Mouse (Mus musculus) T-helper 2 cell (primary cell): ENCODE data around the gene Gpr83.
"Not testable (repeated sequence)": the region's sequence is repeated elsewhere in the genome, so short reads cannot be mapped to it uniquely, and the experiment has no call there.

Source experiments
- in situ Hi-C: fragments of 300-600 bp; cut with MboI, MseI; formaldehyde crosslinking; loops from one replicate; pipeline ENCODE4 v1.15.1; 2025; ENCODE audit warnings: high pct_unique_total_duplicates

The Gpr83 gene

DNA sequence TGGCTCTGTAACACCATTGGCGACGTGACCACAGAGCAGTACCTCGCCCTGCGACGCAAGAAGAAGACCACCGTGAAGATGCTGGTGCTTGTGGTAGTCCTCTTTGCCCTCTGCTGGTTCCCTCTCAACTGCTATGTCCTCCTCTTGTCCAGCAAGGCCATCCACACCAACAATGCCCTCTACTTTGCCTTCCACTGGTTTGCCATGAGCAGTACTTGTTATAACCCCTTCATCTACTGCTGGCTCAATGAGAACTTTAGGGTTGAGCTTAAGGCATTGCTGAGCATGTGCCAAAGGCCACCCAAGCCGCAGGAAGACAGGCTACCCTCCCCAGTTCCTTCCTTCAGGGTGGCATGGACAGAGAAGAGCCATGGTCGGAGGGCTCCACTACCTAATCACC, 8.3 kb downstream of the Gpr83 start:
- in situ Hi-C loops: no loop called here

DNA sequence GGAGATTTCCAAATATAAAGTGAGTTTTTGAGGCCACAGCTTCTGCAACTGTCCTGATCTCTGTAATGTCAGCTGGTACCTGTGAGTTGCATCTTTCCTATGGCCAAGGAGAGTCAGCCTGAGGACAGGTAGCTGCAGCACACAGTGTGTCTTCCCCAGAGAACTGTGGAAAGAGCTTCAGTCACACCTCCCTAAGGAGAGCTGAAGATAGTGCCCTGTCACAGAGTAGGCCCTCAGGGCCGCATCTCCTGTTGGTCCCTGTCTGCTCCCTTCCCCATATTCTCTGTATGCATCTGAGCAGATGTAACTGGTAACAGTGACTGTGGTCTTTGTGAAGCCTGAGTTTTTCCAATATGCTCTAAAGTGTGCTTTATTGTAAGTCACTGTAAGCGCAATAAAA, 10.4 kb downstream of the Gpr83 start:
- in situ Hi-C loops: no loop called here

DNA sequence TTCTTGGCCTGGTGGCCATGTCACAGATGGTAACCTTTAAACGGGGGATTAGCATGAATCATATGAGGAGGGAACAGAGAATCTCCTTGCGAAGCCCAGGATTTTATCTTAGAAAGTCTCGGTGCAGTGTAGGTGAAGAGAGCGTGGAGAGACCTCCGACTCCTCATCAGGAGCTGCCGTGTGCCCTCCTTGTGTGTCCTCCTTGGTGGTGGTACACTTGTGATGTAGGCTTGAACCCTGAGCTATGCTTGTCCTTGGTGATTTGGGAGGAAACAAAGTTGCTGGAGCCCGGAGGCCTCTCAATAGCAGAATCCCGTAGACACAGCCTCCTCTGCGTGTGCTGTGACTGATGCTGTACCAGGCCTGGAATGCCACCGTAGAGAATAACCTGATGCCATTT, 10.8 kb downstream of the Gpr83 start:
- in situ Hi-C loops: no loop called here

DNA sequence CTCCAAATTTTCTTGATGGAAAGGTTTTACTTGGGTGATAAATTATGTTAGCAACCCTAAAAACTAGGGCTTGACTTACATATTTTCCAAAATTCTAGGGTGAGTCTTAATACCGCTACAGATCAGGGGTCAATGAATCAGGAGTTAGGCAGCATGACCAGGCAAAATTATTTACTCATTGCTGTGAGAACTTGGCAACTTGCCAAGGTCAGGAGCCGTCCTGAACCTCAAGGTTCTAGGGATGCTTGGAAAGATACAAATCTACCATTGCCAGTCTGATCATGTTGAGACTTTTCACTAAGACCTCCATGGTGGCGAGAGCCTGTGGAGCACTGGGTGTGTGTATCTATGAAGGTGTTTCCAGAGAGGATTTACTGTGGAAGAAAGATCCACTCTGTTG, 11.5 kb downstream of the Gpr83 start:
- in situ Hi-C loops: no loop called here

DNA sequence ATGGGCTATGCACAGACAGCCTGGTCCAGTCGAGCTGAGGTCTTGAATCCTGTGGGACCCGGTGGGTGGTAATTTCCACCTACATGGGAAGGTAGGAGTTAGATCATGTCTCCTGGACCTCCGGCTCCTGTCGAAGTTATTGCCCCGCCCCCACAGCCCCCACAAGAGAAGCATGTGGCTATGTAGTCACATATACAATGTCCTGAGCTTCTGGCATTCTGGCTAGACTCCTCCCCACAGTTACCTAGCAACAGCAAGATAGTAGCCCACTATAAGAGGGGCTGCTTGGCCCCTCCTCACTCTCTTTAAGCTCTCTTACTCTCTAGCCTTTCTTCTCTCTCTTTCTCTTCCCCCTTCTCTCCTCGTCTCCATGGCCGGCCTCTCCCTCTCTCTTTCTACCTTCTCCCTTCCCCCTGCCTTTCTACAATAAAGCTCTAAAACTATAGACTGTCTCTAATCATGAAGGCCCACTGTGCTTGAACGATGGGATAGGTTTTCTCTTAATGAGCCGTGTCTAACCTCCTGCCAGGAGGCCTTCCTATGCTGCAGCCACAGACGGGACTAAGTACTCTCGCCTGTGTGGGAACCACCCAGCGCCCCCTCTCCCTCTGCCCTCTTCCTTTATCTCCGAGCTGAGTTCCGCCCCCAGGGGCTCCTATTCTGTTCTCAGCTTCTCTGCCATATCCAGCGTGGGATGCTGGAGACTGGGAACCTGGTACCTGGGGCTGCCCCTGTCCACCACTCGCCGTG, 12.3 kb downstream of the Gpr83 start:
- in situ Hi-C loops: no loop called here

DNA sequence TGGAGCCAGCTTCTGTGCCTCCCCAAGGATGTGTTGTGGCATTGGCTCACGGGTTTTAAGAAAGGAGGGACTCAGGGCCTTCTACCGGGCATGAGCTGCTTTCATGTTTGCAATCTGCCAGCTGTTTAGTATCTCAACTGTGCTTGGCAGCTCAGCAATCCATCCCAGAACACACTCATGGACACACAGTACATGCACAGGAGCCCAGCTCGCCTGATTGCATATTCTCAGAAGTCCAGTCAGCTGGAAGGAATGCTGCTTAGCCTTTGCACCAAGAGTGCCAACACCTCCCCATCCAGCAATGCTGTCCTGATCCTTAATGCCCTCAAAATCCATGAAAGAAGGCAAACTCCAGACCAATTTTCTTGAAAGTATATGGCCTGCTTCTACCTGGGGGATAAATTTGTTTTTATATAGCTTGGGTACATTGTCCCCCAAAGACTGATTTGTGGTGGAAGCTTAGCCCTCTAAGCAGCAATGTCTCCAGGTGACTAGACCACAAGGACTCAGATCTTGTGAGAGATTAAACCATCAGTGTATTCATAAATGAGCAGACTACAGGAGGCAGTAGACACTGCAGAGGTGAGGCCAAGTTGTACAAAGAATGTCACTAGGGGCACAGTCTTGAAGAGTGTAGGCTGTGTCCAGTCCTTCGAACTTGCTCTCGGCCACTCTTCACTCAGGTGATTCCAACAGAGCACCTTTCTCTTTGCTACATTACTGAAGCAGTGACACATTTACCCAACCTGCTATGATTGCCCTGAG, 15.9 kb downstream of the Gpr83 start:
- in situ Hi-C loops: no loop called here

DNA sequence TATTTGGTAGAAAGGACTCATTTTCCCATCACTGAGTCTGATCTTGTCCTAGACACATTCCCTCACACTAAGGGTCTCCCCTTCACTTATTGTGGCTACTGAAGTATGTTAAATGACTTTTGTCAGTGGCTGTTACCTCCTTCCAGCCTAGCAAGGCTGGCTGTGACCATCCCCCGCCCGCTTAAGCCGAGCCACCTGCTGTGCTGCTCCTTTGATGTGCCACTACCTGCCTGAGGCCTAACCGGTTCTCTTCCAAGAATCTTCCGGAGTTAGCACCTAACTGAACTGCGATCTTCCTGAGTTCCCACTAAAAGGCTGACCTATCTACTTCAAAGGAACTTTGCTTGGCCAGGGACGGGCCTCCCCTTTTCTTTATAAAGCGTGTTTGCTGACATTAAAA, 16.6 kb downstream of the Gpr83 start:
- in situ Hi-C loops: not testable (repeated sequence)

DNA sequence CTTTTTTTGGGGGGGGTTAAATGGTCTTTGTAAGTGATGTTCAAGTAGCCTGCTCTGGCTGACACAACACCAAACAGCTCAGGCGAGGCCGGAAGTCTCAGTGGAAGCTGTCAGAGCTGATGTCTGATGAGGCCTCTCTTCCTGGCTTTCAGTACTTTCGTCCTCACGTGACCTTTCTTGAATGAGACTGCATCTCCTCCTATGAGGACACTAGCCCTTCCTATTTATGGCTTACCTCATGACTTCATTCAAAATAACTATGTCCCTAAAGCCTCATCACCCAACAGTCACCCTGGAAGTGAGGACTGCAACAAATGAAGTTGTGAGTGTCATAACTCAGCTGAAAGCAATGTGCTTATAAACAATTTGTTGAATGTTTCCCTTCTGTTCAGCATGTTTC, 24.6 kb downstream of the Gpr83 start:
- in situ Hi-C loops: no loop called here

DNA sequence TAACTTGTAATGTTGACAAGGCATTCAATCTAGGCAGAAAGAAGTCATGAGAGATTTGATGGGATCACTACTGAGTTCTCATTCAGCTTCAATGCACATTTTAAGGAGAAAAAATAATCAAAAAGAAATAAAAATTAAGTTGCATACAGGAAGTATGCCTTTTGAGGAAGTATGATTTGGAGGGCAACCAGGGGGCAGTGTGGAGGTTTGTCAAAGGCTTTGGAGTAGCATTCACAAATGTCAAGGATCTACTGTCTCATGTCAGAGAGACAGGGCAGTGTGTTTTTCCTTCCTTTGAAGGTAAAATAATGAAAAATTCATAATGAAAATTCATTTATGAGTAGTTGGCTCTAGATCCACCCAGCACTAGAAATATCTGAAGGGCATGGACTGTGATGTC, 25.1 kb downstream of the Gpr83 start:
- in situ Hi-C loops: no loop called here

DNA sequence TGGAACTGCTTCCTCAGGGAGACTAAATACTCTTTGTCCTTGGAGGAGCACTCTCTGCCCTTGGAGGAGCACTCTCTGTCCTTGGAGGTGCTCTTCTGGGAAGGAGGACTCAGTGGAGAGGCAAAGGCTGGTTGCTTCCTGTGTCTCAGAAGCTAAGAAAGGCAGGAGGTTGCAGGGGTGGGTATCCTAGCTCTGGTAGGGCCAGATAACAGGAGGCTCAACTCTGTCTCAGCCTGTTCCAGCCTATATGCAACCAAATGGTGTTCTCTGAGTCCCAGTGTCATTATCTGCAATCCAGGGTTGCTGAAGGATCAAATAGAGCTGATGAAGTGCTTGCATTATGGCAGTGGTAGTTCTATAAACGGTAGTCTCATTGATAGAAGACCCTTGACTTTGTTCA, 25.9 kb downstream of the Gpr83 start:
- in situ Hi-C loops: no loop called here

DNA sequence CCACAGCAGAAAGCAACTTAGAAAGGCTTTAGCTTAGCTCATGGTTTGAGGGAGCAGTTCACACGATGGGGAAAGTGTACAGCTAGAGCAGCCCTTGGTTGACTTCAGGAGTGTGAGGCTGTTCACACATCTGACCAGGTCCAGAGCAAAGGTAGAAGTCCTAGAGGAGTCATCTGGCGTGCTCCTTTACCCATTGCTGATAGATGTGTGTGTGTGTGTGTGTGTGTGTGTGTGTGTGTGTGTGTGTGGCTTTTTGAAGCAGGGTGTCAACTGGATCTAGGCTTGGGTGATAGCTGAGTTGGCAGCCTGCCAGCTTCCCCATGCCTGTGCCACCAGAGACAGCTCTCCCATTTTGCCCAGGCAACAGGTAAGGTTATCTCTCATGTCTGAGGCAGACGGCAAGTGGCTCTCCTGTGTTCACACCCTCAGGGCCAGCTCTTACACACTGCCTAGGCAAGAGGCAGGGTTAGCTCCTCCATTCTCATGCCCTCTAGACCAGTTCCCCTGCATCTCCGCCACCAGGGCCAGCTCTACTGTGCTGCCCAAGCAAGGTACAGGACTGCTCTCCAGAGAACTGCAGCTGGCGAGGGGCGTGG, 27.9 kb downstream of the Gpr83 start:
- in situ Hi-C loops: no loop called here

DNA sequence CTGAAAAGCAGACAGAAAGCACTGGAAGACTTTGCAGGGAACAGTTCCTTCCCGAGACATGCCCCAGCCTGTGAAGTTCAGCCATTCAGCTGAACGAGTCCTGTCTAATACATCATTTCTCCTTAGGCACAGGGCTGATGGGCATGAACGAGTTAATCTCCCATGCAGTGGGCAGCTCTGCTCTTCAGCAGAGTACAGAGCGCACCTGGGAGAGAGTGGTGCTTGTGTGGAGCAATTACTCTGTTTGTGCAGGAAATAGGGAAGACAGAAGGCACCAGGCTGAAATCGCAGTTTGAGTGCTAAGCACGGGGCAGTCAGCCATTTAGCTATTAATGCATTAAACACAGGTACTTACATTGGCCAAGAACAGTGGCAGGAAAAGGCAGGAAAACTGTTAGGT, 28.7 kb downstream of the Gpr83 start:
- in situ Hi-C loops: no loop called here

DNA sequence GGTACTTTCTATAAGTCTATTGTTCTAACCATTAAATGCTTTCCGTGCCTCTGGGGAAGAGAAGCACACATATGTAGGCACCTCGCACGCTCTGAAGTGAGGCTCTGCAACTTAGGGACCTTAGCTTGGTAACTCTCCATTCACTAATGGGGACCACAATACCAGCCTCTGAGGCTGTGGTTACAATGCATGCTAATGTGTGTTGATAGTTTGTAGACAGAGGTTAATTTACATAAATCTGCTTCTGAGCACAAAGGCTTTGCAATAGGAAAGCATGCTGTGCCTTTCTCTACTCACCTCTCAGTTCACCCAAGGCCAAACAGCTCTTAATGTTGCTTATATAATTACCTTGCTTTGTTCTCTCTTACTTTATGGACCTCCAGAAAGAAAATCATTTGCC, 30.7 kb downstream of the Gpr83 start:
- in situ Hi-C loops: no loop called here

DNA sequence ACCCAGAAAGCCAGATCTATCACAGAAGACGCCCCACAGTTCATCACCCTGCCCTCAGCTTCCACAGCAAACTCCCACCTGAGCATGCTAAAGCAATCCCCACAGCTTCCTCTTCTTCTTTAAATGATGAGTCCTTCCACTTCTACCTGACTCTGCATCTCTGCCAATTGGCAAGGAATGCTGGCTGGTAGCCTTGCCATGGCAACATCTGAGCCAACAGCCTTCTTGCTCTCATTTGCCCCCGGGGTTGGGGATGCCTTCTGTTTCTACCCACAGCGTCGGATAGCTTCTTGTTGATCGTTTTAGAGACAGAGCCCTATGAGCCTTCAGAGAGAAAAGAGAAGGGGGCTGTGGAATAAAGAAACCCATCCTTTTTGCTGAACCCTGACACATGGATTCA, 31.9 kb downstream of the Gpr83 start:
- in situ Hi-C loops: no loop called here

DNA sequence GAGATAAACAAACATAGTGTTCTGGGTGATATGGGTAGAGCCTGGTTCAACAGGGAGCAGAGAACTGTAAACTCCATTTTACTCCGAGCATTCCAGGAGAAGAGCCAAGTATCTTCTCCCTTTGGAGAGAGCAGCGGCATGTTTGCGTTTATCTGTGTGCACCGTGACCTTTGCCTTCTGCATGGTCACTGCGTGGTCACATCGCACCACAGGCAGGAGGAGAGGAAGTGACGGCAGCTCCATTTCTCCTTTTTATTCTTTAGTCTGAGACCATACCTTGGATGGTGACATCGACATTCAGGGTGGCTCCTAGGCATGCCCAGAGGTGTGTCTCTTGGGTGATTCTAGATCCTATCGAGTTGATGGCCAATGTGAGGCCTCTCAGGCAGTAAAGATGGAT, 33.4 kb downstream of the Gpr83 start:
- in situ Hi-C loops: no loop called here

DNA sequence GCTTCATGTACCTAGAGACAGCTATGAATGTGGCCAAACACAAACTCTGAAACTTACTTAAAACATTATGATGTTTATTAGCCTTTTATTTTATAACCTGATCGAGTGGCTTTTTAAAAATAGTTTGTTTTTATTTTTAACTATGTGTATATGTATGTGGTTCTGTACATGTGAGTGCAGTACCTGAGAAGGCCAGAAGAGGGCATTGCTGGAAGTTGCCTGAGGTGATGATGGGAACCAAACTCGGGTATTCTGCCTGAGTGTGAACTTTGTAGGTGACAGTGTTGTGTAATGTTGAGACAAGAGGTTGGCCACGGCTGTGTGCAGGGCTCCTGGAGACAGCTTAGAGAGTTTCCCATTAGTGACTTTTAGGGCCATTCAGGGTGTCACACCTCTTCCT, 34.6 kb downstream of the Gpr83 start:
- in situ Hi-C loops: no loop called here

DNA sequence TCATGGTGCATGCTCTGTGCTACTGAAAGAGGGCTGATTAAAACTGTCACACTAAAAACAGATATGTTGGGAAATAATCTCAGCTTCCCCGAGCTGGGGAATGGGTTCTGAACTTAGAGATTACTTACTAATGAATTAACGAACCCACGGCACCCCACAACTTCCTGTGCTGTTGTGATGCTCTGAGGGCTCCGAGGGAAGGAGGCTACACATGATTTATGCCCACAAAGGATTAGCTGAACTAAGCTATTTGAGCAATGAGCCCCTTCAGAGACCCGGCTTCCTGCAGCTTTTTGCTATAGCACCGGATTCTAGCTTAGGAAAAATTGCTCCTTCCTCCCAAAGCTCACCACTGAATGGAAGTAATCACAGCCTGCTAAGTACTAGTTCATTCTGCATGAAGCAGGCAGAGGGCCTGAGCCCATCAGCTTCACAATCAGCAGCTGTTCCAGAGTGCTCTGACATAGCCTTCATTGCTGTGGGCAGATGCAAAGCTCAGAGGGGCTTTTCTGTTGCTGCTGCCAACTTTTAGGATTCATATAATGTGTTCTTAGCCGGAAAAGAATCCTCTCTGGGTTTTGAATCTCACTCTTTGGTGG, 35.3 kb downstream of the Gpr83 start:
- in situ Hi-C loops: no loop called here

DNA sequence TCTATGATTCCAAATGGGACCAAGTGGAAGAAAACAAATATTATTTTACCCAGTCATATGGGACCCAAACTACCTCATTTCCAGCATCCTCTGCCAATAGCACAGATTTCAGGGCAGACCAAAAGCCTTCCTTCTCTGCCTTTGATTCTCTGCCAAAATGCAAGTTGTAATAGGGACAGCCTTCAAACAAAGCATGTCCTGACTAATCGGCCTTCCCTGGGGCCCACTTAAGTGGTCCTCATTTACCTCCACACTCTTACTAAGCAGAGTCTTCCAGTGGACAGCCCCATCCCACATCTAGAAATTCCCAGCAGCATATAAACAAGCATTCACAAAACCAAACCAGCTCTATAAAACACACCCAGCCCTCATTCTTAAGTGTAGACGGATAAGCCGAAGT, 37.1 kb downstream of the Gpr83 start:
- in situ Hi-C loops: no loop called here

DNA sequence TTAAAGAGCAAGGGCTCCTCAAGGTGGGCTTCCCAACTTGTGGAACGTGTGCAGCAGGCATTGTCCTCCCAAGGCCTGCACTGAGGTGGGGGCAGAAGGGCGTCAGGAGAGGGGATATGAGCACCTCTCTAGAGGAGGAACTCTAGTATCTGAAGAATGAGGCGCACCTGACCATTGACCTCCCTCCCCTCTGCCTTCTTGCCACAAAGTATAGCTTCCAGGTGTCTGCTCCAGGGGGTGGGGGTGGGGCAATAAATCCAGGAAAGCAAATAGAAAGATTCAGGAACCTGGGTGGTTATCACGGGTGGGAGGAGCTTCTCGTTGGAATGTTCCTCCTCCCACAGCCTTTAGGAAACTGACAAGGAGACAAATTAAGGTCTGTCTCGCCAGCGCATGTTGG, 41.7 kb downstream of the Gpr83 start:
- in situ Hi-C loops: no loop called here

DNA sequence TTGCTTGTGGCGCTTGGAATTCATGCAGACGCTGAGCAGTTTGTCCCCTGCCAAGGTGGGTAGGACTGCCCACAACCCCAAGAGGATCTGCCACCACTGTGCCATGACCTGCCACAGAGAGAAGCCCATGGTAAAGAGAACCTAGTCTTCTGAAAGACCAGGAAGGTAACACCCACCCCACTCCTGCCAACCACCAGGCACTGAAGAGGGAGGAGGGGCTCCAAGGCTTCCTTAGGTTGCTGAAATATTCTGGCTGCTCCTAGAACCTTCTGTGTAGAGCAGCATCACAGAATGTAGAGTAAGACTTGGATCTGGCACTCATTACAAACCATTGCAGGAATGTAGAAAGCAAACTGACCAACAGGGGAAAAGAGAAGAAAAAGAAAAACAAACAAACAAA, 42.4 kb downstream of the Gpr83 start:
- in situ Hi-C loops: no loop called here

DNA sequence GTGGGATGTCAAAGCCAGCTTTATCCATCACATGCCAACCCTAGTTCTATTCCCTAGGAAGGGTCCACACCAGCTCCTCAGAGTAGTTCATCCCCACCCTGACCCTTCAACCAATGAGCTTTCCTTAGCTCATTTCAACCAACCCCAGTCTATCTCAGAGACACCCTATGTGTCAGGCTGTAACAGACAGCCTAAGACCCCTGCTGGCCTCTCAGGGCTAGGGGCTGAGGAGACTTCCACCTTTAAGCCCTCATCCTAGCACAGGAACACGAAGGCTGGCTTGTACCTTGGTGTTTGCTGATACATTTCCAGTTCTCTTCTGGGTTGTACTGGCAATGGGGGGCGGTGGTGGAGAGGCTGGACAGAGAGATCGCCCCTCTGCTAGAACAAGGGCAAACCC, 43.0 kb downstream of the Gpr83 start:
- in situ Hi-C loops: no loop called here

DNA sequence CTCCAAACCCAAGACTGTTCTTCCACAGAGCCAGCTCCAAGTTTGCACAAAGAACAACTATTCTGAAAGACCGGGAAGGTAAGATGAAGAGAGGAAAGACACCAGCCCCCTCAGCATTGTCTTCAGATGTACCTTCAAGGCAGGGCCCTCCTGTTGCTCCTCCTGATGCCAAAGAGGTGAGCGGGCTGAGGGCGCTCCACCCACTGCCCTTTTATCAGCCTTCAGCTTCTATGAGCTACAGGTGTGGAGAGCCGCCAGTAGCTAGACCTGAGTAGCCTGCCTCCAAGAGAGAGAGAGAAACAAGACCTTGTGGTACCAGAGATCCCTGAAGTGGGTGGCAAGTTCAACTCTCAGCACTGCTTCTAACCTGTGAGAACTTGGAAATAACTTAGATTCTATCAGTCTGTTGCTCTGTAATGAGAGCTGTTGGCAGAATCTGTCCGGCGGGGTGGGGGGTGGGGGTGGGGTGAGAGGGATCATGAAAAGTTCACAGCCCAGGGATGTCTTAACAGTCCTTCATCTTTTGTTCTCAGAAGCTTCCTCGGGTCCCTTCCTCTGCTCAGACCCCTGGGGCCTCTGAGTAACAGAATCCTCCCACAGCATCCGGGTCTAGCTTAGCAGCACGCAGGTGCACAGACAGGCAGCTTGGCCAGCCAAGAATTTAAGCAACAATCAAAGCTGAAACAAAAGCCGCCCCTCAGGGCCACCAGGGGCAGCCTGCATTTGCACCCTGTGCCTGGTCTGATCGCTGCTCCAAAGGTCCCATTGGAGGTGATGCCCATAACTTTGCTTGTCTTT, 43.8 kb downstream of the Gpr83 start, which contains the start of gene Izumo1r:
Gene Izumo1r (minus strand): TSS at position 369 of the 798 bp plus-strand sequence.
- in situ Hi-C loops: no loop called here
